Mouse (Mus musculus) forebrain, embryonic 15.5 days (tissue): Measurements from ENCODE around the gene Gm38100. TPM values are rescaled to one million over a fixed set of nuclear protein-coding genes. Genes with fewer than 3 reads are reported as not detected.

Experiments used
- polyA plus RNA-seq: library from polyadenylated mRNA; unstranded; fragments of >200 nt; fragmentation: Nextera tagmentation; extraction: Ambion mirVana; gene quantifications from 2 replicates; pipeline ENCODE4 v1.2.1, GENCODE M21; 2015

Gene Gm38100
- polyA plus RNA-seq, 1 experiment from 2014 or later = not detected

Other genes with a start within 250 kb of the Gm38100 start
- 3.8 and 4.3 TPM in 2 replicates for gene Opn3, start 227.6 kb upstream of the Gm38100 start, polyA plus RNA-seq
- gene Chml, start 227.4 kb upstream of the Gm38100 start, polyA plus RNA-seq = 2.0 and 2.4 TPM in 2 replicates
- gene Wdr64, start 221.7 kb upstream of the Gm38100 start, polyA plus RNA-seq = not detected in 2 replicates
- 22.7 and 29.9 TPM in 2 replicates for gene Exo1, start 39.7 kb upstream of the Gm38100 start, polyA plus RNA-seq
- gene Rbm8a2, start 58.8 kb downstream of the Gm38100 start, polyA plus RNA-seq = 0.37 and 0.46 TPM in 2 replicates